Mouse (Mus musculus): Measurements from ENCODE around the gene Usf2.

Gene Usf2

GRCm38 (mm10) chr7:30956756-30957366 is at the start of gene Usf2:
Gene Usf2, minus strand, starts transcription at chr7:30956803.
- DNase-seq (ENCODE audit: low spot score) = no peak

- no peak for DNase-seq (ENCODE audit: low spot score)
Measured at GRCm38 (mm10) chr7:31002650-31003049, 46.0 kb upstream of the Usf2 start.

GRCm38 (mm10) chr7:31000505-31001020 is 44.0 kb upstream of the Usf2 start:
- DNase-seq (ENCODE audit: low spot score) = no peak

GRCm38 (mm10) chr7:30996491-30996890 is 39.9 kb upstream of the Usf2 start:
- no peak for DNase-seq (ENCODE audit: low spot score)

GRCm38 (mm10) chr7:30993986-30994385 is 37.4 kb upstream of the Usf2 start:
- no peak for DNase-seq (ENCODE audit: low spot score)

- no peak for DNase-seq (ENCODE audit: low spot score)
Measured at GRCm38 (mm10) chr7:30992148-30992547, 35.5 kb upstream of the Usf2 start.

- no peak for DNase-seq (ENCODE audit: low spot score)
Measured at GRCm38 (mm10) chr7:30988519-30989162, 32.0 kb upstream of the Usf2 start.

- DNase-seq (ENCODE audit: low spot score) = no peak
Measured at GRCm38 (mm10) chr7:30985357-30985756, 28.8 kb upstream of the Usf2 start.

- no peak for DNase-seq (ENCODE audit: low spot score)
Measured at GRCm38 (mm10) chr7:30981703-30982102, 25.1 kb upstream of the Usf2 start.

- DNase-seq (ENCODE audit: low spot score) = no peak
Measured at GRCm38 (mm10) chr7:30973501-30974289, 17.1 kb upstream of the Usf2 start, which contains the start of gene Fam187b. Gene Fam187b, plus strand, starts transcription at chr7:30973790.

- no peak for DNase-seq (ENCODE audit: low spot score)
Measured at GRCm38 (mm10) chr7:30973251-30973500, 16.6 kb upstream of the Usf2 start, which contains the start of gene Lsr. Gene Lsr, minus strand, starts transcription at chr7:30973464.

- DNase-seq (ENCODE audit: low spot score) = no peak
Measured at GRCm38 (mm10) chr7:30972426-30973250, 16.0 kb upstream of the Usf2 start.

- no peak for DNase-seq (ENCODE audit: low spot score)
Measured at GRCm38 (mm10) chr7:30971901-30972300, 15.3 kb upstream of the Usf2 start.

GRCm38 (mm10) chr7:30969174-30969573 is 12.6 kb upstream of the Usf2 start:
- no peak for DNase-seq (ENCODE audit: low spot score)

GRCm38 (mm10) chr7:30968611-30969010 is 12.0 kb upstream of the Usf2 start:
- no peak for DNase-seq (ENCODE audit: low spot score)

- no peak for DNase-seq (ENCODE audit: low spot score)
Measured at GRCm38 (mm10) chr7:30966657-30967056, 10.1 kb upstream of the Usf2 start.

GRCm38 (mm10) chr7:30965677-30966076 is 9.1 kb upstream of the Usf2 start:
- DNase-seq (ENCODE audit: low spot score) = no peak

GRCm38 (mm10) chr7:30964366-30964765 is 7.8 kb upstream of the Usf2 start:
- no peak for DNase-seq (ENCODE audit: low spot score)

- no peak for DNase-seq (ENCODE audit: low spot score)
Measured at GRCm38 (mm10) chr7:30962862-30963261, 6.3 kb upstream of the Usf2 start.

GRCm38 (mm10) chr7:30959786-30960349 is 3.3 kb upstream of the Usf2 start:
- no peak for DNase-seq (ENCODE audit: low spot score)

- no peak for DNase-seq (ENCODE audit: low spot score)
Measured at GRCm38 (mm10) chr7:30958866-30959487, 2.4 kb upstream of the Usf2 start.
